Mouse (Mus musculus) kidney, postnatal 10 days (tissue): ENCODE data around the gene Sephs2.

ENCODE experiments used
- DNase-seq: peaks from one replicate; pipeline ENCODE4 v3.0.0; 2021; ENCODE audit warnings: mixed read lengths

Sephs2 gene

GRCm38 (mm10) chr7:127273925-127274789 is at the start of gene Sephs2:
Sephs2 (minus strand) TSS chr7:127274055.
- DNase-seq, result peak; percentile 96

- peak; percentile 71 for DNase-seq
Measured at GRCm38 (mm10) chr7:127322085-127322484, 48.2 kb upstream of the Sephs2 start.

- DNase-seq, result no peak
Measured at GRCm38 (mm10) chr7:127321106-127321505, 47.3 kb upstream of the Sephs2 start.

GRCm38 (mm10) chr7:127313912-127314311 is 40.1 kb upstream of the Sephs2 start:
- DNase-seq, result no peak

- no peak for DNase-seq
Measured at GRCm38 (mm10) chr7:127309951-127310350, 36.1 kb upstream of the Sephs2 start.

- DNase-seq, result peak; percentile 63
Measured at GRCm38 (mm10) chr7:127308887-127309286, 35.0 kb upstream of the Sephs2 start.

GRCm38 (mm10) chr7:127308431-127308830 is 34.6 kb upstream of the Sephs2 start:
- DNase-seq, result no peak

GRCm38 (mm10) chr7:127297586-127298193 is 23.8 kb upstream of the Sephs2 start:
- DNase-seq, result no peak

- DNase-seq, result no peak
Measured at GRCm38 (mm10) chr7:127296786-127297555, 23.1 kb upstream of the Sephs2 start.

DNA sequence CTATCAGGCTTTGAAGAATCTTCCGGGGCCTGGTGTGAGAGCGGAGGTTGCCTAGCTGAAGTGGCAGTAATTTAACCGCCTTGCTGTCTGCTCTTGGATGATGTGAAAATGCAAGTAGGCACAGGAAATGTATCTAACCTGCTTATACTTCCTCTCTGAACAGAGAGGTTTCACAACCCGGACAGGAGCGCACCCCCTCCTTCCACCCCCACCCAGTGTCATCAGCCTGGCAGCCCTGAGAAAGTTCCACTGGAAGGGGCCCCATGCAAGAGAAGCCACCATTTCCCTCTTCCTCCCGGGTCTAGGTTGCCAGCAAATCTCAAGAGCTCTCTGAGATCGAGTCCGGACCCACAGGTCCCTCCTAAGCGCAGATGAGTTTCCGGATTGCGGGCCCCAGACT is 22.2 kb upstream of the Sephs2 start, which contains the start of gene Itgal:
Gene Itgal, plus strand, starts transcription at position 163 of the 400 bp plus-strand sequence.
- DNase-seq, result no peak

- DNase-seq, result no peak
Measured at GRCm38 (mm10) chr7:127290142-127290541, 16.3 kb upstream of the Sephs2 start.

- DNase-seq, result no peak
Measured at GRCm38 (mm10) chr7:127289306-127289705, 15.5 kb upstream of the Sephs2 start.

- no peak for DNase-seq
Measured at GRCm38 (mm10) chr7:127287940-127288339, 14.1 kb upstream of the Sephs2 start.

GRCm38 (mm10) chr7:127285154-127285553 is 11.3 kb upstream of the Sephs2 start:
- no peak for DNase-seq

- no peak for DNase-seq
Measured at GRCm38 (mm10) chr7:127282190-127282589, 8.3 kb upstream of the Sephs2 start.

- DNase-seq, result no peak
Measured at GRCm38 (mm10) chr7:127281114-127281513, 7.3 kb upstream of the Sephs2 start.

GRCm38 (mm10) chr7:127280092-127280491 is 6.2 kb upstream of the Sephs2 start:
- DNase-seq, result no peak

- DNase-seq, result peak; percentile 75
Measured at GRCm38 (mm10) chr7:127278311-127278710, 4.5 kb upstream of the Sephs2 start.

DNA sequence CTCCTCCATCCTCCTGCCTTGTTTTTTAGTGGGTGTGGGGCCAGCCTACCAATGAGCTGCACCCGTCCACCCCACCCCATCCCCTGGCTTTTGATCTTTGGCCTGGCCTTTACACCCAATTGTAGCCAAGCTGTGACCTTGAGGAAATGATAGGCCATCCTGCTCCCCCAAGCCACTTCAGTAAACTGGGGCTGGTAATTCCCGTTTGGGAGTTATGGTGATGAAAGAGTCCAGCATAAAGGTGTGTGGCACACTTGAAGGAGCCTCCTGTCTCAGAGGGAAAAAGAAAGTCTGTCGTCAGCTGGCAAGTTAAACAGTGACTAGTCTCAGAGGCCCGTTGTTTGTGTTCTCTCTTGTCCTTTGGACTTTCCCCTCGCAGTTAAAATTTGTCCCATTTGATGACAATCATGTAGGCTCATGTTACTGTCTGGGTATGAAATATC is 2.7 kb upstream of the Sephs2 start:
- peak; percentile 45 for DNase-seq

DNA sequence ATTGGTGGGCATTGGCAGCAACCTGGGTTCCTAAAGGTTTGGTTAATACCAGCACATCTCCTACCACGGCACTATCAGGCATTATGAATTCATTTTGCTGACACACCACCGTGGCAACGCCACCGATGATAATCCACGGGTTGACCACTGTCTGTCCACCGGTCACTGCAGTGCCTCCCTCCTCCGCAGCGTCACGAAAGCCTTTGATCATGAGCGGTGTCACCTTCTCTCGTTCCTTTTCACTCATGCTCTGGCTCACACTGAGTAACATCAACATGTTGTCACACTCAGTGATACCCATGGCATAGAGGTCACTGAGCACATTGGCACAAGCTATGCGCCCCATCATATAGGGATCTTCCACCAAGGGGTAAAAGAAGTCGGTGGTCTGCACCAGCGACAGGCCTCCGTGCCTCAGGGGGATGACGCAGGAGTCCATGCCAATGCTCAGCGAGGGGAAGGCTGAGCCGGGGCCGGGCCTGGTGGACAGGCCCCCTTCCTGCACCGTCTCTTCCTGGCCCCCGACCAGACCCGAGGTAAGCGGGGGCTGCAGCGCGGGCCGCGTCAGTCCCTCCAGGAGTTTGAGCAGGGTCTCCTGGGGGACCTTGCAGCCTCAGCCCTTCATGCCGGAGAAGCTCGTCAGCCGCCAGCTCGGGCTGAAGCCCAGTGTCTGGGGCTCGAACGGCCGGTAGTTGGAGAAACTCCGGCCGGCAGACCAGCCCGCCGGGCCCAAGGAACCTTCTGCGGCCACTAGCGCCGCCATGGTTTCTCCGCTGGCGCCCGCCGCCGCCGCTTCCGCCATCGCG is 534 bp downstream of the Sephs2 start:
- DNase-seq, result peak; percentile 67

DNA sequence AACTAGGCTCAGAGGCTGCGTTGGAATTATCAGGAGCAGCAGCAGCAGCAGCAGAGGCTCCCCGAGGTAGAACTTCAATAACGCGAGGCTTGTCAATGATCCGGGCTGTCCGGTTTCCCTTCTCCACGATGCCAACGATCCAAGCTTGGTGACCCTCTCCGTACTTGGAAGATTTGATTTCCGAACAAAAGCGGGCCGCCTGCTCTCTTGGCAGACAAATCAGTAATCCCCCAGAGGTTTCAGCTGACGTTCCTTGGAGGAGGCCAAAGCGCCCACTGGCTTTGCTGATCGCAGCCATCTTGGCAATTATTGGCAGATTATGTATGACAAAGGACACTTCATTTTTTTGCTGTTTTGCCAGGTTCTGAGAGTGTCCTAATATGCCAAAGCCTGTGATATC is 1.3 kb downstream of the Sephs2 start:
- DNase-seq, result no peak

- no peak for DNase-seq
Measured at GRCm38 (mm10) chr7:127271093-127271492, 2.8 kb downstream of the Sephs2 start.
